Mouse (Mus musculus): Measurements from ENCODE around the gene Shisa7.

GRCm38 (mm10) chr7:4776861-4777830 is 67.3 kb downstream of the Shisa7 start:
- no peak for TF ChIP-seq EP300 (IDR thresholded peaks at IDR 0.05; ENCODE audit: low read depth in 1 of 2, low read length in 2 of 2)
- no peak for TF ChIP-seq BHLHE40 (IDR thresholded peaks at IDR 0.05; ENCODE audit: borderline replicate concordance, low read depth, low read length)
- no peak for TF ChIP-seq ZC3H11A (IDR thresholded peaks at IDR 0.05; ENCODE audit: low read depth, low read length)
- no peak for TF ChIP-seq POLR2A (IDR thresholded peaks at IDR 0.05; ENCODE audit: control insufficient read depth in 1 of 2, insufficient read depth in 1 of 2, low read depth in 1 of 2, low read length in 2 of 2, poor library complexity in 1 of 2)
- TF ChIP-seq CTCF (IDR thresholded peaks at IDR 0.05 in 2 of 3, conservative IDR thresholded peaks at IDR 0.05 in 1 of 3; ENCODE audit: control insufficient read depth in 1 of 3, insufficient read depth in 1 of 3, low read depth in 2 of 3, low read length in 3 of 3, poor library complexity in 1 of 3, severe bottlenecking in 1 of 3), result no peak
